Mouse (Mus musculus) kidney, postnatal 0 days (tissue): Measurements from ENCODE around the gene Plekhj1. TPM values are rescaled to one million over a fixed set of nuclear protein-coding genes. Genes with fewer than 3 reads are reported as not detected.

Experiments
- ATAC-seq: fragments of 200-750 bp; cut with Nextera tagmentation; replicated peaks from 2 replicates; pipeline ENCODE4 v1.8.0; 2017; ENCODE audit warnings: low read depth, moderate number of reproducible peaks, moderate TSS enrichment, moderate library complexity; ENCODE audit not compliant: low FRiP score
- DNase-seq: peaks from one replicate; pipeline ENCODE4 v3.0.0-alpha.2; 2016; ENCODE audit warnings: low spot score
- H3K27ac ChIP-seq: fragments of 300-500 bp; sonication (generic); 2 replicates; pipeline ENCODE4 v1.5.1; 2014; ENCODE audit warnings: mild to moderate bottlenecking
- H3K27me3 ChIP-seq: fragments of 300-500 bp; sonication (generic); 2 replicates; pipeline ENCODE4 v1.6.1; 2014; ENCODE audit warnings: low read length, mixed read lengths; ENCODE audit not compliant: insufficient read depth
- H3K36me3 ChIP-seq: fragments of 300-500 bp; sonication (generic); 2 replicates; pipeline ENCODE4 v1.6.1; 2014; ENCODE audit warnings: low read length, mixed read lengths; ENCODE audit not compliant: insufficient read depth
- H3K4me1 ChIP-seq: fragments of 300-500 bp; sonication (generic); replicated peaks from 2 replicates; pipeline ENCODE4 v1.6.1; 2014; ENCODE audit warnings: antibody characterized with exemption, low read length, mixed read lengths; ENCODE audit not compliant: insufficient read depth
- H3K4me2 ChIP-seq: fragments of 300-500 bp; sonication (generic); 2 replicates; pipeline ENCODE4 v1.6.1; 2014; ENCODE audit warnings: mild to moderate bottlenecking, low read length, moderate library complexity, mixed read lengths
- H3K4me3 ChIP-seq: fragments of 300-500 bp; sonication (generic); replicated peaks from 2 replicates; pipeline ENCODE4 v1.5.1; 2014; ENCODE audit warnings: low read depth, low read length
- H3K9ac ChIP-seq: fragments of 300-500 bp; sonication (generic); 2 replicates; pipeline ENCODE4 v1.6.1; 2014; ENCODE audit warnings: low read depth, low read length
- H3K9me3 ChIP-seq: fragments of 300-500 bp; sonication (generic); replicated peaks from 2 replicates; pipeline ENCODE4 v1.6.1; 2016; ENCODE audit warnings: low read length, inconsistent platforms, mixed read lengths
- CTCF ChIP-seq: IDR thresholded peaks from 2 replicates; pipeline ENCODE4 v1.5.1; 2016; ENCODE audit warnings: antibody characterized with exemption, low read depth, mild to moderate bottlenecking, moderate library complexity
- WGBS: fragments of 180-500 bp; shearing (Covaris S2); extraction: QIAGEN DNeasy Blood & Tissue Kit; methylation state at CpG from one replicate; pipeline ENCODE4 v1.1.7; 2014; 5-methylcytosine and 5-hydroxymethylcytosine counted together
- polyA plus RNA-seq: library from polyadenylated mRNA; unstranded; fragments of >200 nt; fragmentation: Nextera tagmentation; extraction: Ambion mirVana; gene quantifications from 2 replicates; pipeline ENCODE4 v1.2.1, GENCODE M21; 2015

Gene Plekhj1
- polyA plus RNA-seq, 1 experiment from 2014 or later = 83.7 TPM

- H3K27me3 ChIP-seq = peaks cover 20% of the 10 kb centered on the region
- TF ChIP-seq CTCF = no peak
- no peak overlapping the region for H3K27ac ChIP-seq
- H3K9ac ChIP-seq = no peak overlapping the region
- H3K4me1 ChIP-seq = no peaks in the 10 kb centered on the region
- no peak for DNase-seq
- no peak overlapping the region for H3K4me2 ChIP-seq
- H3K4me3 ChIP-seq = no peak overlapping the region
- WGBS = 80% methylated on average over 15 of the region's 15 CpGs
- no peak for ATAC-seq
- H3K36me3 ChIP-seq = no peaks in the 10 kb centered on the region
- H3K9me3 ChIP-seq = no peaks in the 10 kb centered on the region
Measured at GRCm38 (mm10) chr10:80842334-80842733, 43.9 kb upstream of the Plekhj1 start.

GRCm38 (mm10) chr10:80841685-80842084 is 43.3 kb upstream of the Plekhj1 start:
- ATAC-seq (no peak), DNase-seq (no peak)
- Histone ChIP-seq H3K27me3 (peaks cover 21% of the 10 kb centered on the region), H3K4me2 (no peak overlapping the region), H3K4me3 (no peak overlapping the region), H3K36me3 (no peaks in the 10 kb centered on the region), H3K9me3 (no peaks in the 10 kb centered on the region), H3K4me1 (no peaks in the 10 kb centered on the region), H3K9ac (no peak overlapping the region), H3K27ac (no peak overlapping the region)
- WGBS = 89% methylated on average over 2 of the region's 2 CpGs
- no peak for TF ChIP-seq CTCF

GRCm38 (mm10) chr10:80839848-80840247 is 41.4 kb upstream of the Plekhj1 start:
- H3K9me3 ChIP-seq = no peaks in the 10 kb centered on the region
- no peak overlapping the region for H3K4me3 ChIP-seq
- 57% methylated on average over 6 of the region's 6 CpGs for WGBS
- H3K27ac ChIP-seq = no peak overlapping the region
- peaks cover 29% of the 10 kb centered on the region for H3K27me3 ChIP-seq
- no peaks in the 10 kb centered on the region for H3K36me3 ChIP-seq
- TF ChIP-seq CTCF = no peak
- DNase-seq = no peak
- H3K9ac ChIP-seq = no peak overlapping the region
- H3K4me1 ChIP-seq = no peaks in the 10 kb centered on the region
- no peak for ATAC-seq
- H3K4me2 ChIP-seq = no peak overlapping the region

- Histone ChIP-seq H3K27ac (no peak overlapping the region), H3K4me3 (no peak overlapping the region), H3K27me3 (peaks cover 18% of the 10 kb centered on the region), H3K4me1 (no peaks in the 10 kb centered on the region), H3K36me3 (no peaks in the 10 kb centered on the region), H3K4me2 (no peak overlapping the region), H3K9ac (no peak overlapping the region), H3K9me3 (no peaks in the 10 kb centered on the region)
- DNase-seq (no peak), ATAC-seq (no peak)
- TF ChIP-seq CTCF = no peak
- WGBS = 66% methylated on average over 2 of the region's 2 CpGs
Measured at GRCm38 (mm10) chr10:80838346-80838912, 40.0 kb upstream of the Plekhj1 start.

- peaks cover 13% of the 10 kb centered on the region; the same call in 1 of the 2 replicates for H3K27me3 ChIP-seq
- no peak overlapping the region for H3K4me3 ChIP-seq
- 32% methylated on average over 2 of the region's 2 CpGs for WGBS
- no peak for DNase-seq
- ATAC-seq = no peak
- H3K9ac ChIP-seq = no peak overlapping the region
- H3K4me2 ChIP-seq = no peak overlapping the region
- H3K4me1 ChIP-seq = no peaks in the 10 kb centered on the region
- H3K9me3 ChIP-seq = no peaks in the 10 kb centered on the region
- TF ChIP-seq CTCF = no peak
- H3K27ac ChIP-seq = no peak overlapping the region
- H3K36me3 ChIP-seq = no peaks in the 10 kb centered on the region
Measured at GRCm38 (mm10) chr10:80837827-80838226, 39.4 kb upstream of the Plekhj1 start.

GRCm38 (mm10) chr10:80836949-80837379 is 38.5 kb upstream of the Plekhj1 start:
- Histone ChIP-seq H3K36me3 (no peaks in the 10 kb centered on the region), H3K4me2 (no peak overlapping the region), H3K9me3 (no peaks in the 10 kb centered on the region), H3K4me1 (no peaks in the 10 kb centered on the region), H3K27me3 (peaks cover 13% of the 10 kb centered on the region; the same call in 1 of the 2 replicates), H3K27ac (no peak overlapping the region), H3K4me3 (no peak overlapping the region), H3K9ac (no peak overlapping the region)
- WGBS = 49% methylated on average over 7 of the region's 7 CpGs
- no peak for DNase-seq
- no peak for ATAC-seq
- no peak for TF ChIP-seq CTCF

GRCm38 (mm10) chr10:80835617-80836016 is 37.2 kb upstream of the Plekhj1 start:
- no peak overlapping the region for H3K4me2 ChIP-seq
- ATAC-seq (no peak), DNase-seq (no peak)
- 0 out of 2 replicates have a peak, but pooled peaks cover under 1% of the 10 kb centered on the region for H3K4me1 ChIP-seq
- no peak for TF ChIP-seq CTCF
- WGBS = 59% methylated on average over 30 of the region's 30 CpGs
- no peaks in the 10 kb centered on the region for H3K36me3 ChIP-seq
- H3K27me3 ChIP-seq = peaks cover 13% of the 10 kb centered on the region; the same call in 1 of the 2 replicates
- H3K9ac ChIP-seq = no peak overlapping the region
- no peak overlapping the region for H3K4me3 ChIP-seq
- no peak overlapping the region for H3K27ac ChIP-seq
- no peaks in the 10 kb centered on the region for H3K9me3 ChIP-seq
